Mouse (Mus musculus) testis, postnatal 10 days (tissue): ENCODE measurements at regions not wholly inside any gene's neighbourhood (a gene's known extent, or its start where the extent isn't known, plus 50 kb on each side); places are given as distances from the start of the nearest gene placed in this dataset.

ENCODE experiments used
- DNase-seq: peaks from one replicate; pipeline ENCODE4 v3.0.0; 2021; ENCODE audit warnings: low spot score

DNA sequence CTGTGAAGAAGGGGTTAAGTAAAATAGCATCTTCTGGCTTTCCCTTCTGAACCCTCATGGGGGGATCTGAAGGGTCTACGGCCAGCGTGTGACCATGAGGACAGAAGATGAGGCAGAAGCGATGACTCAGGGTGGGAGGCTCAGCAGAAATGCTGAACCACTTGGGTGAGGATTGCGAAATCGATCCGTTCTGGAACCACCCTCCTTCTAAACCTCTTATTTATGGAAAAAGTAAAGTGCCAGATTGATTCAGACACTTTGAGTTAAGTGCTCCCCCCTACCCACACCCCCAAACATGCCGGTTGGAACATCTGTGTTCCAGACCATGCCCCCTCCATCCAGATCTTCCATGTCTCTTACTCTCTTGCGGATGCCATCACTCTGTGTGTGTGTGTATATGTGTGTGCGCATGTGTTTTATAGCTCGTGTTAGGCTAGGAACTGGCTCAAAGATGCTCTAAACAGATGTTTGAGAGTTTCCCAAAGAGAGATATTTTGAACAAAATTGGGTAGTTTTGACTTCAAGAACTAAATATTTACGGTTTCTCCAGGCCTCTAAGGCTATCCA is 190.2 kb upstream of the Prickle1 start:
- no peak for DNase-seq

DNA sequence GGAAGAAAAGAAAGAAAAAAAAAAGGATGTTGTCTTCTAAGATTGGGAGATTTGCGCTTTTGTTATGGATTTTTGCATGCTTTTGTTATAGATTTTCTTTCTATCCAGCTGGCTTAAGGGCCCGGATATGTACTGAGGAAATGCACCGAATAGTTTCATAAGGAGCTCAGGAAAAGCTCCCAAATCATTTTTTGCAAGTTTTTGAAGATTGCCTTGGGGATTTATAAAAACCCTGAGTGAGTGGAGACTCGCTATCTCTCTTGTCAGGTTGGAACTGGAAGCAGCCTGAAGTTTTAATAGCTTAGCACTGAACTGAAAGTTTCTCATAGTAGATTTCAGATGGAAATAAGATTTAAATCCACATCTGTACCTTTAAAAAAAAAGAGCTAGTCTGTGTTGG is 188.0 kb upstream of the Prickle1 start:
- DNase-seq, result no peak

DNA sequence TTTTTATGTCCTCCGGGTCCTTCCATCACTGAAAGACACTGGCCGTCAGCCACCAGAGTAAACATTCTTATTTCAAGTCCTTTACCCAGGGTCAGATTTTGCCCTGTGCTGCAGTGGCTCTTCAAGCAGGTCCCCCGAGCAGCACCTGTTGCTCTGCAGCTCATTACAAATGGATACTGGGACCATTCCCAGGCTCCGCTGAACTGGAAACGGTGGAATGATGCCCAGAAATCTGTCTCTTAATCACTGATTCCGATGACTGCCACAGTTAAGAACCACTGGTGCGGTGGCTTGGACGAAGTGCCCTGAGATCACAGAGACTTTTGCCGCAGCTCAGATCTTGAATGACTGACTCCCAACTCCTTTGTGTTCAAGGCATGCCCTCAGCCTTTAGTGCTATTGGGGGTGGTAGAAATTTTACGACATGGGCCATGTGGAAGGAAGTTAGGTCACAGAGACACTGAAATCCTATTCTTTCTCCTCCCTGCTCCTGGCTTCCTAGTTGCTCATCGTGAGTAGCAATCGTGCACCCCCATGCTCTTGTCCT is 179.6 kb upstream of the Prickle1 start:
- DNase-seq, result no peak

DNA sequence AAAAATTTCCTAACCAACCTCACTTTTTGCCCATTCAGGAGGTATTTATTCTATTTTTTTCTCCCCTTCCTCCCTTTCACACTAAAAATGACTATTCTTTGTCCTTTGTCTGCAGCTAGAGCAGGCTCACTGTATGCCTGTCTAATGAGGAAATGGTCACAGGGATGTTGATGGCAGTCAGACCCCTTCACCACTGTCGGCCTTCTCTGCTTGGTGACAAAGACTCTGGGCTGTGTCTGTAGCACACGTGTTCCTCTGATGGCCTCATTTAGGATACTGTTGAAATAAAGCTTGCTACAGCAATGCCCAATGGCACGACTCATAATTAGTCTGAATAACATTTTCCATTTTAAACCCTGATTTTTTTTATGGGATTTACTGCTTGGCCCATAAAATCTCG is 178.6 kb upstream of the Prickle1 start:
- no peak for DNase-seq

DNA sequence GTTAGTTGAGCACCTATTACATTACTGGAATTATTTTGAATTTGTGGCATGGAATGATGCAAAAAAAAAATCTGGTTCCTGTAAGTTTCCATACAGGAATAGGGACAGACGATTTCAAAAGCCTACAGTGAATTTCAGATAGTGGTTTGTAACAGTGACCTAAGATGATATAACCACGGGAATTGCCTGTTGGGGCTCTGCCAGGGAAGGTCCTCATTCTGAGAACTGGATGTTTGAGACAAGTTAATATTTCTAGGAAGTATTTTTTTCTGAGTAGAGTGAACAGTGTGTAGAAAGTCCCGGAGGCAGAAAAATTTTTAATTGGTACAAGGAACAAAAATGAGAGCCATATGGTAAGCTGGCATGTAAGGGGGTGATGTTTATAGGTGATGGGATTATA is 171.3 kb upstream of the Prickle1 start:
- no peak for DNase-seq

DNA sequence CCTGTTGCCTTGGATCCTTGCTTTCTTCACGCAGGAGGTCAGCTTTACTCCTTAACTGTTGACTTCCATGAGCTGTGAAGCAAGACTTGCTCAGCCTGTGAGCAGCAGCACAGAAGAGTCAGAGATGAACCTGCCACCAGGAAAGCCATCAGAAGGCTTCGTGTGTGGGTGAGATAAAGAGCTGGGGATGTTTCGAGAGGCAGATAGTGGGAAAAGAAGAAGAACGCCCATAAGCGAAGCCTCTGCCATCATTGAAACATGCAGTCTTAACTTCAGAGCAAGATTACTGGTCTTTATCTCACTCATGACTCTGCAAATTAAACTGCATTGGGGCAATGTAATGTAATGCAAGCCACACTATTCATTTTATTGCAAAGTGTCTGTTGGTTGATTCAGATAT is 167.4 kb upstream of the Prickle1 start:
- no peak for DNase-seq

DNA sequence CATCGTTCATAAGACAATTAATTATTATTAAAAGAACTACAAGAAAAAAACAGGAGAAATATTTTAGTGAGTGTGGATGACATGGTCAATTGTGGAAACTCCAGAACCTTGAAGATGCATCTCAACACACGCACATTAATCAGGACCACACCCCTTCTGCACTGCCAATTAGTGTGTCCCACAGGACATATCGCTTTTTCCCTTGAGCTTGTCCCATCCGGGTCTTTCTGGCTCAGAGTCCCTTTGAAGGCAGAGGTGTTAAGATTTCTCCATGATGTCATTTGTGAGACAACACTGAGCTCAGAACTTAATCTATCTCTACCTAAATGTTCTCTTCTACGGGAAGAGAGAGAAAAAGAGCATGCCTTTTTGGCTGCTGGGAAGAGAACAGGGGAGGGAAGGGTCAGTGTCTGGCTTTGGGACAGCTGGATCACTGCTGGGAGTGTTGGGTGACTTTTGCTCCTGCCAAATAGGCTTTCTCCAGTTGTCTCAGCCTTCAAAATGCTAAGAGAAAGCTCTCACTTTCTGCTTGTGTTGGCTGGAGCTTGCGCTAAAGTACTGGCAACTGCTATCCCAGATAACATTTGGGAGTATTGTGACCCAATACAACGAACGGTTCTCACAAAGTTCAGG is 162.6 kb upstream of the Prickle1 start:
- no peak for DNase-seq

DNA sequence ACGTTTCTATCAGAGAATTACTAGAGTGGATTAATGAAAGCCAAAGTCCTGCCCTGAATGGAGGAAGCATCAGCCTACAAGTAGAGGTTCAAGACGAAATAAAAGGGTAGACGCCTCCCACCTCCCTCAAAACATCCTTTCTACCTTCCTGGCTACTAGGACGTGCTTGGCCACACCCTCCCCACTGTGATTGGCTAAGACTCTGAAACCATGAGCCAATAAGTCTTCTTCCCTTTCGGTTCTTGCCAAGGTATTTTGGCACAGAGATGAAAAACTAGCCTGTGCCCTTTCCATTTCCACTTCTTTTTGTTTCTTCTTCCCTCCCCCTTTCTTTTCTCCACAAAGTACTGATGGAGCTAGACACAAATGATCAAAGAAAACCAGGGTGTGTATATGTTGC is 160.3 kb upstream of the Prickle1 start:
- no peak for DNase-seq

DNA sequence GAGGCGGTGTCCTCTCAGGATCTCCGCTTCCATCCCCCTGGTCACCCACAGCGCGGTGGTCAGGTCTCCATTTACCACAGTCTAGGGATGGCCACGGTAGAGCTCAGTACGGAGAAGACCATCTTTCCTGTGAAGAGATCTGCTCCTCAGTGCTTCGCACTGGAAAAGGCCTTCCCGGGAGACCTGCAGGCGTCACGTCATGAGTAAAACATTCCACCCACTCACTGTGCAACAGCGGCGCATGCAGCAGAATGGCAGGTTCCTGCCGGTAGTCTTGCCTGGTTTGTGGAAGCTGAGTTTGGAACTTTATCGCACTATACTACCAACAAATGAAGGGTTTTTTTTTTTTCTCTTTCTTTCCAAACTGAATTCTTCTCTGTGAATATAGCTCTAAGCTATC is 156.1 kb upstream of the Prickle1 start:
- no peak for DNase-seq

DNA sequence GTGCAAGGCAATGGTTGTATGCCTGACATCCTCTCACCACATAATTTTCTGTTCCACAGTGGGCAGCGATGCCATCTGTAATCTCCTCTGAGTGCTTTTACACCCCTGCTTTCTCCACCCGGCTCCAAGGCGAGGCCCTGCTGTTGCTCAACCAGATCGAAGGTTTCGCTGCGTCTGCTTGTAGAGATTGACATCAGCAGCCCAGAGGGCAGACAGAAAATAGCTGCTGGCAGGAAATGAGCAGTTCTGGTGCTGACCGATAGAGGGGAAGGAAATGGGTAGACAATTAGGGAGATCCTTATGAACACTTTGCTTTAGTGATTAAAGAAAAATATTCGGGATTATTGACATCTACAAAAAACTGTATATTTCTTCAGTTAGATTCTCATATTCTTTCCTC is 155.3 kb upstream of the Prickle1 start:
- peak; percentile 53 for DNase-seq

DNA sequence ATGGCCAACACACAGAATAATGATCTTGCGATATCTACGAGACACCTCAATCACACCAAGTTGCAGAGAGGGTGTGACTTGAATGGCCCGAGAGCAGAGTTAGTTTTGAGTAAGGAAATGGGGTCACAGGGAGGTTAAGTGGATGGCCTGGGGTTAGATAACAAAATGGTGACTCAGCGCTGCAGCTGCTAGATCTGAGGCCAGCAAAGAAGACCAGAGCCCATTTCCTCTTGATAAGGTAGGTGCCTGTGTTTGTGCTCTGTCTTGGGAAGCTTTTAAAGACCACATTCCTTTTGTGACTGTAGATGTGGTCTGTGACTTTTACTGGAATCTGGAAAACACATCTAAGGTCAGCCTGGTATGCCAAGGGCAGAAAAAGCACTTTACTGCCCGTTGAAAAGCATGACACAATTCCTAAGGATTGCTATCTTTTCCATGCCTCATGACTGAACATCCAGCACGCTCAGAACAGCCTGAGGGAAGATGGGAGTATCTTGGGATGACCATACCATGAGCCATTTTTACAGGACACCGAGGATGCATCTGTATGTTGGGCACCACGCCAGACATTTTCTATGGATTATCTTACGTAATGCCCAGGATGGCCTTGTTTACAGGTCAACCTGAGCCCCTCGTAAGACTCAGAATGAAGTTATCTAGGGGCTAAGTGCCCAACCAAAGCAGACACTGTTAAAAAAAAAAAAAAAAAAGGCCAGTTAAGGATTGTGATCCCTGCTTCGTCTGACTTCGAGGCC is 148.7 kb upstream of the Prickle1 start:
- no peak for DNase-seq

DNA sequence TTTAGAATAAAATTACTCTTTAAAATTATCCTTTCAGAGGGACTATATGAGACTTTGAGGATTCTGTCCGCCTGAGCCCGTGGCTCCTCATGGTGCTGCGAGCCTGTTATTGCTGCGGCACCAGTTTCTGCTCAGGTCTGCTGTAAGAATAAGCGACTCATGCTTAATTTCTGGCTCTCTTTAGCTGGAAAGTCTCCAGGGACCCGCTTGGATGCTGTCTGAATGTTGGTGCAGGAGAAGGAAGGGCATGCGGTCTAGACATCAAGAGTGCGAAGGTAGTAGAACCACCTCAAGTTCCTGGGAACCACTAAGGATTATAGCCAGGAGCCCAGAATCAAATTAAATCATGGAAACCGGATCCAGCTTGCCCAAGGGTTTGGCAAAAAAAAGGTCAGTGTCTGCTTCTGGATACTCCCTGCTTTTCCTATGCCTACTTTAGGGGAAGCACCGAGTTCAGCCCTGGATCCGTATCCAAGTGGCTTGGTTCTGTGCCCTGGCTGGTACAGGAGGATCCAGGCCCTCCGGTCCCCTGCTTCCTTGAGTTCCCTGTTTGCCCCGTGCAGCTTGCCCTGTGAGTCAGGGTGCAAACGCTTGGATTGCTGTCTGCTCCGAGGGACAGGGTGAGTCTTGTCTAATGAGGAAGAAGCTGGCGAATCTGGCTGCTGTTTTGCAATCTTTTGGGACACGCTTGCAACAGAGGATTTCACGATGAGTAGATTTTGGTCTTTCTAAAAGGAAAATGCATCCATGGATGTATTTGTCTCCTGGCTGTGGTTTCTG is 138.2 kb upstream of the Prickle1 start:
- DNase-seq, result no peak

DNA sequence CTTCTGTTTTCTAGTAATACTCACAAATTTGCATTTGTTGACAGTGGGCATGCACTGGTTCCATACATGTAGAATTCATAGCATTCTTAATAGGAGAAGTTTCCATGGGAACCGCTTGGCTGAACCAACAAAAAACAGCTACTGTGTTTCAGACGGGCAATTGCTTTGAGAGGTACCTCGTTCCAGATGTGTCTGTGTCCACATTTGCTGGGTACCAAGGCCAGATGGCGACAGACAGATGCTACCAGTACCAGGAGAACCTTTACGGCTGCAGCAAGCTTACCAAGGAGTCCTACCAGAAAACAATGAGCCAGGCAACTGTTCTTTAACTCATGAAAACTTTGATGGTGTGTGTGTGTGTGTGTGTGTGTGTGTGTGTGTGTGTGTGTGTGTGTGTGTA is 137.1 kb upstream of the Prickle1 start:
- DNase-seq, result no peak

DNA sequence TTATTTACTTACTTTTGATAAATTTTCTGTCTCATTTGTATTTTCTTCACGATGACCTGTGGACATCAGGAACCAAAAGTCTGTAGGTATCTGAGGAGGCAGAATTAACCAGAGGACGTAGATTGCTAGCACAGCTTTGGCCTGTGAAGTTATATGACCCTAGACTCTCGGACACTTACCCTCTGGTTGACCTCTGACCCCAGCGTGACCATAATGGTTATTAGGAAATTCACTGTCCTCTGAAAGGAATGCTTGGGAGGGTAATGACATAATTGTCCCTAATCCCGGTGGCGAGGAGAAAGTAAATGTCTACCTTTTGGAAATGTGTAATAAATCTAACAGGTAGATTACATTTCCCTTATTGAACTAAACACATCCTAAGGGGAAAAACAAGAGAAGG is 135.5 kb upstream of the Prickle1 start:
- DNase-seq, result no peak

DNA sequence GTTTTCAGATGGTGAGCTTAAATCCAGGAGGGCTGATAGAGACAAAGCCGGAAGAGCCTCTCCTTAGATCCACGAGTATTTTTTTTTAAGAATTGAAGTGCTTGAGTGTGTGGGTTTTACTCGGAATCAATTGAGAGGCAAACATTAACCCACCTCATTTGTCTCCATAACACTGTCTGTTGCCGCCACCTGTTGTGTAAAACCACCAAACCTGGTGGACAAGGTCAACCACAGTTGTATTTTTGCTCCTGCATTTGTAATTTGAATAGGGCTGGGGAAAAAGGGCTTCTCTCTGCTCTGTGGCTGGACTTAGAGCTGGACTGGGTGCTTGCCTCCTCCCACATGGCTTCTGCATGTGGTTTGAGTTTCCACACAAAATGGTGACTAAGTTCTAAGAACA is 119.8 kb upstream of the Prickle1 start:
- DNase-seq, result no peak

DNA sequence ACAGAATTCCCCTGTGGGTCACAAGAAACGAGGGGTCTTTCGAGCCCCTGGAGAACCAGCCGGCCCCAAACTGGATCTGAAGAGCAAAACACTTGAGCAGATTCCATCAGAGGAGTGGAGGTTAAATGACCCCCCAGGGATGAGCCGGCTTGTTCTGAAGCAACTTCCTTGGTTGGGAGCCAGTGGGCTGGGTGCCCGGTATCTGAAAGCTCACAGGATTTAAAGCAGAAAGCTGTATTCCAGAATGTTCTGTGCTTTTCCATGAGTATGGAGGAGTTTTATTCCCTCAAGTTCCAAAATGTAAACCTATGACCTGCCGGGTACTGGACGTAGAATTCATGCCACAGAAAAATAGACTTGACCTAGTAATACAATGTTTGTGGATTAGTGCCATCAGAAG is 117.7 kb upstream of the Prickle1 start:
- peak; percentile 92 for DNase-seq

DNA sequence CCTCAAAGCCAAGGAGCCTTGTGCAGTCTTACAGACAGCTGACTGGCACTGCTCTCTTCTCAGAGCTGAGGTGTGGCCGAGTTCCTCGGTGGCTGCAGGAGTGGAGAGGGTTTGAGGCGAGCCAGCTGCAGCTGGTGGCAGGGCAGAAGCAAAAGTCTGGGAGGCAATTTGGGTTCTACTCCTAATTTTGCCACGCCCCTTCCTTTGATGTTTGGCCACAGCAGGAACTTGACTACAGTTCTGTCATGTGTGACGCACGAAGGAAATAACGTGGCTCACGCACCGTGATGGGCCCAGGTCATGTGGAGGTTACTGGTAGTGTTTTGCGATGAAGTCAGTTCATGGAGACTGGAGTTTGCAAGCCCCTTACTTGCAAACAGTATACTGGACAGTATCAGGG is 116.9 kb upstream of the Prickle1 start:
- DNase-seq, result no peak

DNA sequence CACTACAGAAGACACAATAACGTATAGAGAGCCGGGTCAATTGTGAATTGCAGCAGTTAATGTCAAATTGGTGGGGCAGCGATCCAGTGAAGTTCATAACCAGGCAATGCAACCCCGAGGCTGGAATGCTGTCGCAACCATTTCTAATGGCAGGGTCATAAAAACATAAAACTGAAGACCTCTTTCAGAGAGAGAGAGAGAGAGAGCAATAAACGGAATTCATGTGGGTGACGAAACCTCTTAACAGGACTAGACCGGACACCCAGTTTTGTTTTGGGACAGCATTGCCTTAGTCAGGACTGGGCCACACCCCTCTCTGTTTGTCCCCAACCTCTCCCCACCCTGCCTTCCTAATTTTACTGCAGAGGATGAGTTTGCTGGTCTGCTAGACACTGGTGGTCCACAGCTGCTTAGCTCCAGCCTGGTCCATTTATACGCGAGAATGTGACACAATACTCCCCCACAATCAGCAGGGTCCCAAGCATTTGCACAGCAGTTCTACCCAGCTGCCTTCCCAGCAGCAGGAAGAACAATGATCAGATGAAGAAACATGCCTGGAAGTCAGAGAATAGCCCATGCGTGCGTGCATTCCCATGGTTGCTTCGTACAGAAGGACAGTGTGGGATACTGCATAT is 115.6 kb upstream of the Prickle1 start:
- no peak for DNase-seq

DNA sequence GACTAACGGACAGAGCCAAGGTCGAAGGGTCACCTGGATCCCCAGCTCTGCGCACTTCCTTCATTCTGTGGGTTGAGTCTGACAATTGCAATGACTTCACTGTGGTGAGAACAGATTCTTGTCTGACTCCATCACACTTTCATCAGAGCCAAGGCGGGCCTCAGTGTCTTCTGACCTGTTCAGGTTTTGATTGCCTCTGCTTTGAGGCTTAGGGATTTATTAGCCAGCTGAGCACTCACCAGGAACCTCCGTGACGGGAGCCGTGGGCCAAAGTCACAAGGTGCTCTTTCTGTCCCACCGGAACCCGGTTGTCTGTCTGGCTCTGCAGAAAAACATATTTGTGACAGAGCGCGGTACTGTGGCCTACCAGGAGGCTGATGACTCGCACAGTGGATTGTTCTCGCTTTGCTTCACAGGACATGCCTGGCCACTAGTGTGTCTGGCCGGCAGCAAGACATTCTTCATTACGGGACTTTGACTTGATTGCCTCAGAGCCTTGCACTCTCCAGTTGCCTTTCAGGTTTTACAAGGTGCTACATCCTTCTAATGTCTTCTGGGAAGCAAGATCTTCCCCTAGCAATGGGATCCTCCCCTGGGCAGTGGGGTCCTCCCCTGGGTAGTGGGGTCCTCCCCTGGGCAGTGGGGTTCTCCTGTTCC is 114.9 kb upstream of the Prickle1 start:
- DNase-seq, result no peak

DNA sequence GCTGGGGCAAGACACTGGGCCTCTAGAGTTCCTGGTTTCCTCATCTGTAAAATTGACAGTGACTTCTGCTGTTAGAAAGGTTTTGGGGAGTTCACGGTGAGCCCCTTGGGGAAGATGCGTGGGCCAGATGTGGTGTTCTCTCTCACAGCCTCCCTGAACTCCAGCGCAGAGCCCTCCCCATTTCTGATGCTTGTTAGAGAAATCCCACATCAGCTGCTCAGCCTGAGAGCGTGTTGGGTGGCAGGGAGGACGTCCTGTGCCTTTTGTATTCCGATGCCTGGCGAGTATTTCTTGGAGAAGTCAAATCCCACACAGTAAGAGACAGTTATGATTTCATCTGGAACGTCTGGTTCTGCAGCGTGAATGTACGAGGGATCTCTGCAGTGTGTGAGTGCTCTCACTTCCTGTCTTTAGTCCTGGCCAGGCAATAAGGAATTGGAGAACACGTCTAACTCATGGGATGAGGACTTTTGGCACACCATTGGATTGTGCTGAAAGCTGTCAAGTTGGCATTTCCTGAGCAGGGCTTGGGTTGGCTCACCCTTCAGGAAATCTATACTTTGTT is 110.8 kb upstream of the Prickle1 start:
- no peak for DNase-seq

DNA sequence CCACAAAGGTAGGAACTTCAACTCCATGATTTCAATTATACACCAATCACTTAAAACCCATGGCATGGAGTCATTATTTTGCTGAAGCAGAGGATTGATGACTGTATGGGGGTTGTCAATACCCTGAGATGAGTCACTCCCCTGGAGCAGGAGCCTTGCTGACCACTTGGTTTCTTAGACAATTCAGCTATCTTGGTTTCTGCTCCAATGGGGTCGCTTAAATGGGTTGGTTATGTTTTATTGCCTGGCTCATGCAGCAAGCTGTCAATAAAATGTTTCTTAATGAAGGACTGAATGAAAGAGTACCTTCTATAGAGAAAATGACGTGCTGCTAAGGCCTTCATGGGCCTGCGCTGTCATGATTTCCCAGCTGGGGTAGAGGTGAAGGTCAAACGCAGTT is 110.0 kb upstream of the Prickle1 start:
- no peak for DNase-seq
